Mouse (Mus musculus) left cerebral cortex, postnatal 36 days (tissue): ENCODE measurements around the gene Cntn5. TPM values are rescaled to one million over a fixed set of nuclear protein-coding genes. Genes with fewer than 3 reads are reported as not detected.

ENCODE experiments used
- microRNA-seq: library from miRNA; unstranded; fragments of <30 nt; microRNA quantifications from one replicate; pipeline ENCODE4 v1.2.0, GENCODE M21; 2022
- total RNA-seq, 2 experiments: library from RNA; stranded (reverse); gene quantifications; 2 replicates each; pipeline ENCODE4 v1.2.3; 2021

The Cntn5 gene
- total RNA-seq, 2 experiments from 2014 or later, result 19.1 to 25.3 TPM

Small RNA genes lying within 50 kb of the gene (microRNA-seq; reads per million reads assigned to microRNA genes)
- gene Gm24496, result not detected
- not detected for gene Gm25086
- not detected for gene Gm26195
- gene Mir6237, result not detected
